Mouse (Mus musculus) heart, embryonic 15.5 days (tissue): ENCODE results near the gene Psmd8. TPM values are rescaled to one million over a fixed set of nuclear protein-coding genes. Genes with fewer than 3 reads are reported as not detected.
A peak's percentile ranks its signal among the peaks of the same experiment; 100 is the strongest.

ENCODE experiments used
- ATAC-seq: fragments of 200-750 bp; cut with Nextera tagmentation; replicated peaks from 2 replicates; pipeline ENCODE4 v1.8.0; 2017; ENCODE audit warnings: low read depth, moderate TSS enrichment; ENCODE audit not compliant: insufficient number of reproducible peaks, insufficient read depth, low FRiP score
- H3K27ac ChIP-seq: fragments of 300-500 bp; sonication (generic); 2 replicates; pipeline ENCODE4 v1.5.1; 2015; ENCODE audit warnings: mild to moderate bottlenecking, inconsistent platforms
- H3K27me3 ChIP-seq: fragments of 300-500 bp; sonication (generic); 2 replicates; pipeline ENCODE4 v1.6.1; 2015; ENCODE audit warnings: inconsistent platforms
- H3K36me3 ChIP-seq: fragments of 300-500 bp; sonication (generic); 2 replicates; pipeline ENCODE4 v1.6.1; 2015; ENCODE audit warnings: mild to moderate bottlenecking, inconsistent platforms
- H3K4me1 ChIP-seq: fragments of 300-500 bp; sonication (generic); replicated peaks from 2 replicates; pipeline ENCODE4 v1.6.1; 2015; ENCODE audit warnings: inconsistent platforms
- H3K4me2 ChIP-seq: fragments of 300-500 bp; sonication (generic); 2 replicates; pipeline ENCODE4 v1.6.1; 2015; ENCODE audit warnings: inconsistent platforms, mild to moderate bottlenecking, moderate library complexity
- H3K4me3 ChIP-seq: fragments of 300-500 bp; sonication (generic); 2 replicates; pipeline ENCODE4 v1.5.1; 2015; ENCODE audit warnings: mild to moderate bottlenecking, inconsistent platforms
- H3K9ac ChIP-seq: fragments of 300-500 bp; sonication (generic); 2 replicates; pipeline ENCODE4 v1.6.1; 2015; ENCODE audit warnings: mild to moderate bottlenecking, inconsistent platforms
- H3K9me3 ChIP-seq: fragments of 300-500 bp; sonication (generic); replicated peaks from 2 replicates; pipeline ENCODE4 v1.6.1; 2016; ENCODE audit warnings: inconsistent platforms
- WGBS: fragments of 180-500 bp; shearing (Covaris S2); methylation state at CpG from one replicate; pipeline ENCODE4 v1.1.7; 2015; ENCODE audit warnings: mixed read lengths; 5-methylcytosine and 5-hydroxymethylcytosine counted together
- polyA plus RNA-seq: library from polyadenylated mRNA; unstranded; fragments of >200 nt; fragmentation: Nextera tagmentation; extraction: Ambion mirVana; gene quantifications from 2 replicates; pipeline ENCODE4 v1.2.1, GENCODE M21; 2015

The Psmd8 gene
- polyA plus RNA-seq, 1 experiment from 2014 or later = 204 TPM

- Histone ChIP-seq H3K4me2 (peak overlapping the region; percentile 88), H3K4me1 (peaks cover 42% of the 10 kb centered on the region), H3K27me3 (peaks cover 52% of the 10 kb centered on the region), H3K9ac (peak overlapping the region; percentile 60), H3K36me3 (peaks cover 14% of the 10 kb centered on the region), H3K27ac (peak overlapping the region; percentile 77), H3K4me3 (peak overlapping the region; percentile 62), H3K9me3 (no peaks in the 10 kb centered on the region)
- under 1% methylated on average over 31 of the region's 39 CpGs for WGBS
- ATAC-seq = peak; percentile 86
Observed at GRCm38 (mm10) chr7:29169231-29170065, 11.1 kb downstream of the Psmd8 start.

- H3K4me1 ChIP-seq = peaks cover 42% of the 10 kb centered on the region
- H3K9me3 ChIP-seq = no peaks in the 10 kb centered on the region
- H3K4me3 ChIP-seq = peak overlapping the region; percentile 62
- H3K27me3 ChIP-seq = peaks cover 47% of the 10 kb centered on the region
- under 1% methylated on average over 14 of the region's 14 CpGs for WGBS
- ATAC-seq = no peak
- H3K27ac ChIP-seq = no peak overlapping the region
- peak overlapping the region; percentile 60; the same call in 1 of the 2 replicates for H3K9ac ChIP-seq
- H3K4me2 ChIP-seq = peak overlapping the region; percentile 88
- peaks cover 8% of the 10 kb centered on the region for H3K36me3 ChIP-seq
Observed at GRCm38 (mm10) chr7:29168791-29169230, 11.7 kb downstream of the Psmd8 start.

GRCm38 (mm10) chr7:29168121-29168695, 12.3 kb downstream of the Psmd8 start:
- no peak overlapping the region for H3K27ac ChIP-seq
- 5% methylated on average over 10 of the region's 10 CpGs for WGBS
- no peak for ATAC-seq
- H3K4me2 ChIP-seq = peak overlapping the region; percentile 88
- no peaks in the 10 kb centered on the region for H3K9me3 ChIP-seq
- 0 out of 2 replicates have a peak overlapping the region, but pooled peaks have one; percentile 60 for H3K9ac ChIP-seq
- H3K4me3 ChIP-seq = peak overlapping the region; percentile 62
- H3K4me1 ChIP-seq = peaks cover 43% of the 10 kb centered on the region
- H3K36me3 ChIP-seq = peaks cover 2% of the 10 kb centered on the region; the same call in 1 of the 2 replicates
- peaks cover 41% of the 10 kb centered on the region for H3K27me3 ChIP-seq

GRCm38 (mm10) chr7:29167656-29168055, 12.8 kb downstream of the Psmd8 start:
- H3K4me3 ChIP-seq = no peak overlapping the region
- 0 out of 2 replicates have a peak overlapping the region, but pooled peaks have one; percentile 10 for H3K4me2 ChIP-seq
- no peak overlapping the region for H3K27ac ChIP-seq
- H3K36me3 ChIP-seq = no peaks in the 10 kb centered on the region
- WGBS = 27% methylated on average over 19 of the region's 19 CpGs
- no peaks in the 10 kb centered on the region for H3K9me3 ChIP-seq
- peaks cover 35% of the 10 kb centered on the region for H3K27me3 ChIP-seq
- ATAC-seq = no peak
- peaks cover 47% of the 10 kb centered on the region for H3K4me1 ChIP-seq
- H3K9ac ChIP-seq = no peak overlapping the region

- Histone ChIP-seq H3K4me1 (peaks cover 7% of the 10 kb centered on the region), H3K4me2 (no peak overlapping the region), H3K27ac (no peak overlapping the region), H3K4me3 (no peak overlapping the region), H3K9ac (no peak overlapping the region), H3K9me3 (no peaks in the 10 kb centered on the region), H3K36me3 (no peaks in the 10 kb centered on the region; the same call in 1 of the 2 replicates), H3K27me3 (peaks cover 25% of the 10 kb centered on the region)
- ATAC-seq = no peak; the same call in 1 of the 2 replicates
- 12% methylated on average over 9 of the region's 9 CpGs for WGBS
Observed at GRCm38 (mm10) chr7:29162750-29163525, 17.6 kb downstream of the Psmd8 start.

- Histone ChIP-seq H3K27me3 (peaks cover 27% of the 10 kb centered on the region), H3K4me2 (no peak overlapping the region), H3K36me3 (no peaks in the 10 kb centered on the region; the same call in 1 of the 2 replicates), H3K9me3 (no peaks in the 10 kb centered on the region), H3K4me1 (peaks cover 7% of the 10 kb centered on the region), H3K4me3 (no peak overlapping the region), H3K9ac (no peak overlapping the region), H3K27ac (no peak overlapping the region)
- no peak for ATAC-seq
- 64% methylated on average over 5 of the region's 5 CpGs for WGBS
Observed at GRCm38 (mm10) chr7:29162294-29162693, 18.2 kb downstream of the Psmd8 start.

GRCm38 (mm10) chr7:29158264-29158663, 22.2 kb downstream of the Psmd8 start:
- H3K9ac ChIP-seq = no peak overlapping the region
- no peak for ATAC-seq
- H3K4me1 ChIP-seq = peaks cover 17% of the 10 kb centered on the region
- peaks cover 27% of the 10 kb centered on the region for H3K27me3 ChIP-seq
- H3K4me2 ChIP-seq = no peak overlapping the region
- H3K36me3 ChIP-seq = peaks cover 7% of the 10 kb centered on the region
- H3K27ac ChIP-seq = no peak overlapping the region
- no peak overlapping the region for H3K4me3 ChIP-seq
- WGBS = 2% methylated on average over 5 of the region's 5 CpGs
- no peaks in the 10 kb centered on the region for H3K9me3 ChIP-seq

- WGBS = 3% methylated on average over 68 of the region's 68 CpGs
- peaks cover 32% of the 10 kb centered on the region for H3K27me3 ChIP-seq
- peaks cover 7% of the 10 kb centered on the region; the same call in 1 of the 2 replicates for H3K36me3 ChIP-seq
- H3K9ac ChIP-seq = peak within 1 kb of the TSS; percentile 76
- peaks cover 10% of the 10 kb centered on the region for H3K4me1 ChIP-seq
- H3K4me3 ChIP-seq = peak within 1 kb of the TSS; percentile 87
- peak within 1 kb of the TSS; percentile 86 for H3K27ac ChIP-seq
- H3K9me3 ChIP-seq = no peaks in the 10 kb centered on the region
- peak; percentile 81 for ATAC-seq
- H3K4me2 ChIP-seq = peak within 1 kb of the TSS; percentile 94
Observed at GRCm38 (mm10) chr7:29155838-29156782, 24.4 kb downstream of the Psmd8 start, which contains the start of gene Fam98c. TSS of gene Fam98c (minus strand) at chr7:29156234.

GRCm38 (mm10) chr7:29155196-29155837, 25.2 kb downstream of the Psmd8 start:
- Histone ChIP-seq H3K27me3 (peaks cover 34% of the 10 kb centered on the region), H3K9me3 (no peaks in the 10 kb centered on the region), H3K4me1 (peaks cover 10% of the 10 kb centered on the region), H3K4me3 (peak overlapping the region; percentile 87), H3K9ac (peak overlapping the region; percentile 76), H3K36me3 (peaks cover 7% of the 10 kb centered on the region; the same call in 1 of the 2 replicates), H3K4me2 (peak overlapping the region; percentile 94), H3K27ac (peak overlapping the region; percentile 86)
- 8% methylated on average over 35 of the region's 37 CpGs for WGBS
- ATAC-seq = peak; percentile 85
